Mouse (Mus musculus): ENCODE data around the gene E2f8.

DNA sequence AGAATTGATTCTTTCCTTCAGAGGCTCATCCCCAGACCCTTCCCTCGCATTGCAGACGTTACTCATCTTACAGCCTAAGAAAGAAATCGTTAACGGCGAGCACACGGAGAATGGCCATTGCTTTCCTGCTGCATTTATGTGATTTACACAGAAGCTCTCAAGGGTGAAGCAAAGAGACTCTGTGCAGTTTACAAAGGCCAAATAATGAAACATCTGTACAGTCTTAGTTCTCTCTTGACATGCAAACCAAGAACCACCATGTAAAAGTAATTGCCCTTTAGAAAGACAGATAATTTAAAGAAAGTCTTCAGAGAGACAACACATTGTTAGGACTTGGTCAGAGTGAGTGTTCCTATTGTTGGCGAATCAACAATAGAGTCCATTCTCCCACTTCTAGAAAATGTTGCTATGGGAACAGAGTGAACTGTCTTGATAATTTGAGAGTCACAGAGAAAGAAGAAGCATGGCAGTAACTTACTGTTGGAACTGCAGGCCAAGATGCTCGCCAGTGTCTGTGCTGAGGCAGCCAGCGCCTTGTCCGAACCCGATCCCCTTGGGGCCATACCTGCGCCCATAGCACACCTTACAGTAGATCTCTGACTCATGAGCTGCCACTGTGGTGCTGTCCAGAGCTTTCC is 46.3 kb downstream of the E2f8 start:
- TF ChIP-seq CTCF (conservative IDR thresholded peaks at IDR 0.05; ENCODE audit: low read length) (no peak), POU5F1 (IDR thresholded peaks at IDR 0.05; ENCODE audit: borderline replicate concordance, low read length) (no peak), NANOG (IDR thresholded peaks at IDR 0.05; ENCODE audit: borderline replicate concordance, low read length) (peak; percentile 84)
